Mouse (Mus musculus): ENCODE data around the gene Defa17. TPM values are rescaled to one million over a fixed set of nuclear protein-coding genes. Genes with fewer than 3 reads are reported as not detected.
"Not testable (repeated sequence)": the region's sequence is repeated elsewhere in the genome, so short reads cannot be mapped to it uniquely, and the experiment has no call there.

Gene Defa17
- not detected for total RNA-seq (2021)
- long read RNA-seq, experiment 1 = 0 reads
- long read RNA-seq, experiment 2 = 0 reads

- DNase-seq (ENCODE audit: low spot score) = not testable (repeated sequence)
Measured at GRCm38 (mm10) chr8:21655480-21655879, at the start of gene Defa17. Gene Defa17, plus strand, starts transcription at chr8:21655780.

- DNase-seq (ENCODE audit: low spot score) = not testable (repeated sequence)
Measured at GRCm38 (mm10) chr8:21617883-21618282, 37.7 kb upstream of the Defa17 start, which contains the start of gene Defa26. Gene Defa26, plus strand, starts transcription at chr8:21618183.

GRCm38 (mm10) chr8:21665497-21665896 lies 9.9 kb downstream of the Defa17 start, which contains the start of gene Defa34:
Gene Defa34, plus strand, starts transcription at chr8:21665797.
- DNase-seq (ENCODE audit: low spot score) = not testable (repeated sequence)

GRCm38 (mm10) chr8:21703545-21703944 lies 48.0 kb downstream of the Defa17 start, which contains the start of gene AY761184:
Gene AY761184, minus strand, starts transcription at chr8:21703645.
- DNase-seq (ENCODE audit: low spot score) = not testable (repeated sequence)

Other genes with a start within 250 kb of the Defa17 start
- gene Defa36, start 228.4 kb upstream of the Defa17 start, total RNA-seq (2021) = not detected
- gene Gm7849, start 199.2 kb upstream of the Defa17 start, total RNA-seq (2021) = not detected
- gene Defa20, start 146.5 kb upstream of the Defa17 start, total RNA-seq (2021) = not detected
- gene Defa32, start 126.7 kb upstream of the Defa17 start, total RNA-seq (2021) = not detected
- gene Defa37, start 90.4 kb upstream of the Defa17 start, total RNA-seq (2021) = not detected
- gene Defa28, start 72.8 kb upstream of the Defa17 start, total RNA-seq (2021) = not detected
- not detected for gene Gm7861, start 61.3 kb upstream of the Defa17 start, total RNA-seq (2021)
- gene Defa26, start 37.6 kb upstream of the Defa17 start, total RNA-seq (2021) = not detected
- not detected for gene Defa34, start 10.0 kb downstream of the Defa17 start, total RNA-seq (2021)
- not detected for gene AY761184, start 47.9 kb downstream of the Defa17 start, total RNA-seq (2021)
- gene Defa24, start 78.7 kb downstream of the Defa17 start, total RNA-seq (2021) = not detected
- not detected for gene Defb50, start 167.8 kb downstream of the Defa17 start, total RNA-seq (2021)
- not detected for gene Defb2, start 184.1 kb downstream of the Defa17 start, total RNA-seq (2021)
- not detected for gene Defb10, start 203.1 kb downstream of the Defa17 start, total RNA-seq (2021)
- not detected for gene Defb9, start 229.6 kb downstream of the Defa17 start, total RNA-seq (2021)